Mouse (Mus musculus) cerebellum, postnatal 4 days (tissue): ENCODE data around the gene Cse1l.
A peak's percentile ranks its signal among the peaks of the same experiment; 100 is the strongest.

Source experiments
- DNase-seq, 2 experiments: peaks; one replicate each; pipeline ENCODE4 v3.0.0; 2022; ENCODE audit warnings: low spot score in 2 of 2, mixed read lengths in 1 of 2

Cse1l gene

GRCm38 (mm10) chr2:166974177-166974872, 68.5 kb downstream of the Cse1l start:
- no peak for DNase-seq

- no peak for DNase-seq
Observed at GRCm38 (mm10) chr2:166976356-166976755, 70.5 kb downstream of the Cse1l start.

- no peak for DNase-seq
Observed at GRCm38 (mm10) chr2:166977490-166977889, 71.7 kb downstream of the Cse1l start.

- DNase-seq, result no peak
Observed at GRCm38 (mm10) chr2:166980161-166980560, 74.3 kb downstream of the Cse1l start.

GRCm38 (mm10) chr2:166983351-166983894, 77.6 kb downstream of the Cse1l start:
- no peak for DNase-seq

- DNase-seq, result no peak
Observed at GRCm38 (mm10) chr2:166990861-166991260, 85.0 kb downstream of the Cse1l start.

- no peak for DNase-seq
Observed at GRCm38 (mm10) chr2:166991945-166992344, 86.1 kb downstream of the Cse1l start.

- DNase-seq, result peak in 1 of 2 experiments; percentile 21
Observed at GRCm38 (mm10) chr2:166995021-166995795, 89.4 kb downstream of the Cse1l start.
